Mouse (Mus musculus) A20 (cell line): ENCODE measurements around the gene 6030458C11Rik.

Experiments used
- DNase-seq: peaks from one replicate; pipeline ENCODE4 v3.0.0-alpha.2; 2011; ENCODE audit warnings: low read depth, low spot score

6030458C11Rik gene

DNA sequence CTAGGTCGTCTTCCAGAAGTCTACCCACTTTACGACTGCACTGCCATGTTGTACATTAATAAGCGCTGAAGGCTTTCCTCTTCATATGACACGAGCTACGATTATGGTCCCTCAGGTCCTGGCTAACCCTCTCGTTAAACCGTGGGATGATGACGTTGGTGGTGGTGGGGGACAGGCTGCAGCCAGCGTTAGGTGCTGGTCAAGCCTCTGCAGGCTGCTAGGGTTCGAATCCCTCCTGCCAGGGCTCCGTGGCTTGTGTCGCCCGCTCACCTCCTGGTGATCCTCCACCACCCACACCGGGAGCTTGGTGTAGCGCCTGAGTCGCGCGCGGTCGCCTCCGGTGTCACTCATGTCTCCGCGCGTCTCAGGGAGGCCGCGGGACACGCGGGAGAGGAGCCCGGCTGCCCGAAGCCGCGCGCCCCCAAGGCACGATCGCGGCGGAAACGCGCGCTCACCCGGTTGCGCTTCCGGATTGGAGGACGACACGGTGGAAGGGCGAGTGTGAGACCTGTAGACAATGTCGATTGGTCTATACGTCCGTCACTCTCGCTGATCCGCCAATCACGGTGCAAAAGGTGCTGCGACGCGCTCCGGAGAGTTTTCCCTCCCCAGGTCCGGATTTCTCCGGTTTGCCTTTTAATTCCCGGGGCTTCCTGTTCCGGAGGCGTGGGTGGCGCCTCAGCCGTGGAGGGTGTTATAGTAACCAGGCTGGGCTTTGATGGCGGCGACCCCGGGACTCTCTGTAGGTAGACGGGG, at the start of gene 6030458C11Rik, which contains the start of gene Drosha:
Gene 6030458C11Rik, minus strand, starts transcription at position 453 of the 756 bp plus-strand sequence.
Gene Drosha, plus strand, starts transcription at position 619 of the 756 bp plus-strand sequence.
- peak; percentile 99 for DNase-seq

DNA sequence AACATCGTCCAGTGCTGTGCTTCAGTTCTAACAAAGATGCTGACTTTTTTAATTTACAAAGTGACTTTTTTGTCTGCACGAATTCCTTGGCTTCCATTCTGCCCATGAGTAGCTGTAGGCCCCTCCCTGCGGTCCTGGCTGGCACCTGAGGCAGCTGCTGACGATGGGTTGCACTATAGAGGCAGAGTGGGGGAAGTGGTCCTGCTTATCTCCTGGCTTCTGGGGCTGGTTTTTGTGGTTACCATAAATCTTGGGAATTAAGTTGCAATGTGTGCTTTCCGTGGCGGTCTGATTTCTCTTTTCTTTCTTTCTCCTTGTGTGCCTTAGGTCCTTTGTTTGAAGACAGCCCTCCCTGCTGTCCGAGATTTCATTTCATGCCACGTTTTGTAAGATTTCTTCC, 42.8 kb upstream of the 6030458C11Rik start:
- DNase-seq: no peak

DNA sequence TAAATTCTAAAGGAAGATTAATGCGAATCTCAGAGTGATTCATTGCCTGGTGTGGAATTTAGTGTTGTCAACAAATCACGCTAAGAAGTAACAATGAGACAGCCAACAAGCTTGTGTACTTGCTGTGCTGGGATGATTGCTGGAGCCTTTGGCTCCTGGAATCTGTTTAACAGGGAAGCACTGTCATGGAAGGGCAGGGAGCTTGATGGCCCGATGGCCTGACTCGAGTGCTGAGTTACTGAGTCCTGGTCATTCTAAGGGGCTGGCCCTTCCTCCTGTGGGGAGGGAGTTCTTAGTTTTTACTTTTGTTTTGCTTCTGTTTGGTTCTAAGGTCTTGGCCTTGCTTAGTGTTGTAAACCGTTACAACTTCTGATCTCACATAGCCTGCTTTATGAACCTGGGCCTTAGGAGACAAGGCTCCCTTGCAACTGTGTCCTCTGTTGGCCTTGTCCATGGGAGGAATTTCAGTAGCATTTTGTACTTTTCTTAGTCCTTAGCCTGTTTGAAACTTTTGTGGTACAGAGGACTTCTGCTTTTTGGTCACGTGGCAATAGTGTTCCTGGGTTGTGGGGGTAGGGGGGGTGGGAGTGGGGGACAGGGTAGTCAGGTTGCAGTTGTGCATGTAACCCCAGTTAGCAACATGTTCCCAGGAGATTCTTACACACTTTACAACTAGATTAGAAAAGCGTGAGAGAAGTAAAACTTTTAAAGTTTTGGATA, 41.3 kb upstream of the 6030458C11Rik start:
- peak; percentile 18 for DNase-seq

DNA sequence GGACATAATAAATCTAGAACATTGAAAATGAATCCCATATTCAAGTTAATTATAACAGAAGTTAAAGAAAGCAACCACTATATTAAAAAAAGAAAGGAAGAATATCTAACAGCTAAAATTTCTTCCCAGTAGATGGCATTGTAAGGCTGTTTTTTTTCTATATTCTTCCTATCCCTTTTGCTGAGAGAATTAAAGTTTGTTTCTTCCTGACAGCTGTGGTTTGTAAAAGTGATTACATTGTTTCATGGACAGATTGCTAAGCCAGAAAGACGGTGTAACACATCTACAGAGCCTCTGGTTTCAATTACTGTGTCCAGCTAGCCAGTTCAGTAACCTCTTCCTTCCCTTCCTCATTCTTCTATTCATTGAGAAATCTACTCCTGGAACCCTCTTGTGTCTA, 39.2 kb upstream of the 6030458C11Rik start:
- no peak for DNase-seq

DNA sequence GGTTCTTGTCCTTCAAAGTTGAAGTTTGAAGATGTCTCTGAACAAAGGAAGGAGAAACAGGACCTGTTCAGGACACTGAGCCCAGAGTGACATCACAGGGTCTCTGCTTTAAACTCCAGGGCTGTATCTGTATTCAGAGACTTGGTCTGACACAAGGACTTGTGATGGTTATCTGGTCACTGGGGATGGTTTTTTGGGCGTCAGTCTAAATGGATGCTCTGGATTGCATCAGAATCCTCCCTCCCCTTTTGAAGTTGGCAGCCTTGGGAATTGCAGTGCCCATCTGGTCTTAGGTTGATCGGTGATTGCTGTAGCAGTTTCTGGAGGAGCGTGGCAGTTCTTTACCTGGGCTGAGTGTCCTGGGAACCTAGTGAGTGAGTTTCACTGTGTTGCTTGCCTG, 37.6 kb upstream of the 6030458C11Rik start:
- DNase-seq: no peak

DNA sequence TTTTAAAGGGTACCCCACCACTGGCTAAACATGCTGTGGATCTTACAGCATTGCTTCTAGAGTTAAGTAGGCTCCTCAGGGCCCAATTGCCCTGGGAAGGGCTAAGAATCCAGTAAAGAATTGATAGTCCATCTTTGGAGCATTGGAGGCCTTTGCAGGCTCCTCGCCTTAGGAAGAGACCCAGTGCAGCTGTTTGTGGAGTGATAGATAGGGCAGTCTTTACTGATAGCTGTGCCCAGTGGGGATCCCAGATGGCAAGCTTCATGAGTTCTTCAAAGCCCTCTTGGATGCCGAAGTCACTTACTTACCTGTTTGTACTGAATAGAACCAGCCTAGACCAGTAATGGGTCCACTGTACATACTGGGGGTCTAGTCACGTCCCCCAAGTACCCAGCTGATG, 34.2 kb upstream of the 6030458C11Rik start:
- DNase-seq: no peak

DNA sequence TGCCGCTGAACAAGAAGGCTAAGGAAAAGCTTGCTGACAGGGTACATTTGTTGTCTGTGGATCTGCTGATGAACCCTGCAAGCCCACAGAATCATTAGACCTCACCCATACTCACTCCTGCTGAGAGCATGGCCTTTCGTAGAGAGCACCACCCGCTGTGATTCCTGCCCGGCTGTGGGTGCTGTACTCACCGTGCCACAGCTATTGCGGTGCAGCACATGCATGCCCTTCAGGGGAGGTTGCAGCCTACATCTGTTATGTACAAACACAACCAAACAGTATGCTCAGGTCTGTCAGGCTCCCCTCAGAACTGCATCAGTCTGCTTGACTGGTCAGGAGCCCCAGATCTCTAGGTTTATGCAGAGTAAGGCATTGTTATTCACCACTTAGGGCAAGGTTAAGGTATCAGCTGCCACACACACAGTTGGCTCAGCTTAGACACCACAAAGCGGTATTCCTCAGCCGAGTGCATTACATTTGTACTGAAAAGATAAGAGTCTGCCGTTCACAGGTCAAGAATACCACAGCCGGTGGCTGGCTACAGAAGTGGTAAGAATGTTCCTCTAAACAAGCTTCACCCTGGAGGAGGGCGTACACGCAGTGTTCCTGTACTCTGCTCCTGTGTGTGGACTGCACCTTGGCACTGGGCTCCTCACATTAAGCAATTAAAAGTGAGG, 33.5 kb upstream of the 6030458C11Rik start:
- DNase-seq: no peak

DNA sequence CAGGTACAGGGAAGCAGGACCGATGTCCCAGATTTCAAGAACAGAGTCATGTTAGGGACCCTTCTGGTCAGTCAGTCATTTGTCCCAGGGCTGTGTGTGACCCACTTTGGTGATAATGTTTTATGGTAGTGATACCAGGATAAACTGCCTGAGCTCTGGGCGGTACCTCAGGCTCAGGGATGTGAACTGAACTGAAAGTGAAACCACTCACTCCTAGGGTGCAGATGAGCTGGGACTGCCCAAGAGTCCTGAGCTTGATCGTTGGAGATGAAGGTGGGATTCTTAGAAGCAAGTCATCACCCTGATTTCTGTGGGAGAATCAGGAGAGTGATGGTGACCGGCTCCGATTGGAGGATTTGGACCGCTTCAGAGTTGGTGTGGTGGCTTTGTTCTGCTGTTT, 32.3 kb upstream of the 6030458C11Rik start:
- no peak for DNase-seq

DNA sequence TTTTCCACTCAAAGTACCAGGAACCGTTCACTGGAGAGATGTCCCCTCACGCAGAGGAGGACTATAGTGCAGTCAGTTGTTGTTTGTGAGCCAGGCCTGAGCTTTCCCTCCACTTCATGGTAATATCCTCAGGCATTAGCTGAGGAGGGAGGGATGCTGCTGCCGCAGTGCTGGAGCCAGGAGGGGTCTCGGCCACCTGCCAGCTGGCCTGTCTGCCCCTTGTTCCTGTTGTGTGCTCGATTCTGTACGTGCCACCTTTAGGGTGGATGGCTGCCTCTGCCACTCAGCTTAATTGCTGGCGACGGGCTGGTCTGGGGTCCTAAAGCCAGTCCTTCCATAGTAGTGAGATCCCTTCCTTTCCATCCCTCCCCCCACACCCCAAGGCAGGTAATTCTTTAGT, 29.0 kb upstream of the 6030458C11Rik start:
- no peak for DNase-seq

DNA sequence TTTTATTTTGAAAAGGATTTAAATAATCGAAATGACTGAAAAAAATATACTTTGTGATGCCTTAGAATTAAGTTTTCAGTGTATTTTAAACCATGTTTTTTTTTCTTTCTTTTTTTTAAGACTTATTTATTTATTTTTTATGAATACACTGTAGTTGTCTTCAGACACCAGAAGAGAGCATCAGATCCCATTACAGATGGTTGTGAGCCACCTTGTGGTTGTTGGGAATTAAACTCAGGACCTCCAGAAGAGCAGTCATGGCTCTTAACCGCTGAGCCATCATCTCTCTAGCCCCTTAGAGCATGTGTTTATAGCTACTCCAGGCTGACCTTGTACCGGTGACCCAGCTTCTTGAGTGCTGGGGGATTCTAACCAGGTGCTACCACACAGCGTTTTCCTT, 24.9 kb upstream of the 6030458C11Rik start:
- DNase-seq: no peak

DNA sequence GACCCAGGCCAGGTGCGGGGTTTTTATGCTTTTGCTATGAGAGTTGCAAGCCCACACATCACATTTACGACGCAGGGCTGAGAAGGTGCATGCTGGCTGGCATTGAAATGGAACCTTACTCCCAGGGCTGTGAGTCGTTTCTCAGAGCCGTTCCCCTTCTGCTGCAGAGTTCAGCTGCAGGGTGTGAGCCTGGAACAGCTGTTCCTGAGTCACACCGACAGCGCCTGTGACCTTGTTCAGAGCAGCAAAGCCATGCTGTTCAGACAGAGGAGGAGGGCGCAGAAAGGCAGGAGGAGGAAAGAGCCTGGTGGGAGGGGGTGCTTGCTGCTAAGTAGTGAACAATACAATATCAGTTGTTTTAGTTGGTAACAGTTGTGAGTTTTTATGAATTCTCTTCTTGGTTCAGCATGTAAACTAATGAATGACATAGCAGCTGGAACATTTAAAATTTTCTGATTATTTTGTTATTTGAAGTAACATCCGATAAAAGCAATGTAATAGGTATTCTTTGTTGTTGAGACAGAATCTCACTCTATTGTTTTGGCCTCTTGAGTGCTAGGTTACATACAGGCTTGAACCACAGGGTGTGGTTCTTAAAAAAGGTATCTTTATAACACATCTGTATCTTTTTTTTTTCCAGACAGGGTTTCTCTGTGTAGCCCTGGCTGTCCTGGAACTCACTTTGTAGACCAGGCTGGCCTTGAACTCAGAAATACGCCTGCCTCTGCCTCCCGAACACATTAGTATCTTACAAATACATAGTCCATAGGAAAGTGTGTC, 23.9 kb upstream of the 6030458C11Rik start:
- no peak for DNase-seq

DNA sequence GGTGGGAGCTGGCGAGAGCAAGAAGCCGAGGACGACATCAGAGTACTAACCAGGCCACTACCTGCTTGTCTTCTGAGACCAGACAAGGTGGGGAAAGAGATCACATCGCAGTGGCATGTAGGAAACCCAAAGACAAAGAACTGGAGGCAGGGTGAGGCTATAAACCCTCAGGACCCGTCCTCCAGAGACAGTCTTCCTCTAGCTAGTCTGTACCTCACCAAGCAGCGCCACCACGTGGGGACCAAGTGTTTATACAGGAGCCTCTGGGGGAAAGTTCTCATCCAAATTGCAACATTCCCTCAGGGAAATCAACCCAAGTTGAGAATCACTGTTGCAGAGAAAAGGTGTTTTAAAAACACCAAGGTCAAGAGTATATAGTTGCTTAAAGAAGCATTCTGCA, 18.4 kb upstream of the 6030458C11Rik start:
- no peak for DNase-seq

DNA sequence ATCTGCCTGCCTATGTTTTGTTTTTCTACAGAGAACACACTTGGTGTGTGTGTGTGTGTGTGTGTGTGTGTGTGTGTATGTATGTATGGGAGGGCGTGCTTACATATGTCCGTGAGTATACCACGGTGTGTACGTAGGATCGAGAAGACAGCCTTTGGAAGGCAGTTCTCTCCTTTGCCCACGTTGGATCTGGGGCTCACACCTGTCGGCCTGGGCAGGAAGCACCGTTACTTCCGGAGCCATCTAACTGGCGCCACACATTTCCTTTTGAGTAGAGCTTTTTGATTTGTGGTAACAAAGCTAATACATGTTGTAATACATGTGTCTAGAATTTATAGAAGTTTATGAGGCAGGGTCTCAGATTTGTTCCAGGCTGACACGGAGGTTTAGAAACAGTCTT, 16.3 kb upstream of the 6030458C11Rik start:
- DNase-seq: no peak

DNA sequence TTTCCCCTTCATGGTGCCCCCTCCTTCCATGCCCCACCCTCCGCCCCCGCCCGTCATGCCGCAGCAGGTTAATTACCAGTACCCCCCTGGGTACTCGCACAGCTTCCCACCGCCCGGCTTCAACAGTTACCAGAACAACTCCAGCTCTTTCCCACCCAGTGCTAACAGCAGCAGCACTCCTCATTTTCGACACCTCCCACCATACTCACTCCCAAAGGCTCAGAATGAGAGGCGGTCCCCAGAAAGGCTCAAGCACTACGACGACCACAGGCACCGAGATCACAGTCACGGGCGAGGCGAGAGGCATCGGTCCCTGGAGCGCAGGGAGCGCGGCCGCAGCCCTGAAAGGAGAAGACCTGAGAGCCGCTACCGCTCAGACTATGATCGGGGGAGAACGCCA, 9.8 kb upstream of the 6030458C11Rik start:
- DNase-seq: no peak

DNA sequence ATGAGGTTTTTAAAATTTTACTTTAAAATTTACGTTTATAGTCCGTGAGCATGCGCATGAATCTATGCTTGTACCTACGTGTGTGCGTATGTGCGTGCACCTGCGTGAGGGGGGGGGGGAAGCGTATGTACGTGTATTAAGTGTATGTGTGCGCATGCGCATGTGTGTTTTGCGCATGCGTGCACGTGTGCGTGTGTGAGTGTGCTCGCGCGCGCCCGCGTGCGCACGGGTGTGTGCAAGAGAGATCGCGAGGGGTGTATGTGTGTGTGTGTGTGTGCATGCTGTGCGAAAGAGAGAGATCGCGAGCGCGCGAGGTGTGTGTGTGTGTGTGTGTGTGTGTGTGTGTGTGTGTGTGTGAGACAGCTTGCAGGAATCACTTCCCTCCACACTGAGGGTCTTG, 8.9 kb upstream of the 6030458C11Rik start:
- DNase-seq: no peak

DNA sequence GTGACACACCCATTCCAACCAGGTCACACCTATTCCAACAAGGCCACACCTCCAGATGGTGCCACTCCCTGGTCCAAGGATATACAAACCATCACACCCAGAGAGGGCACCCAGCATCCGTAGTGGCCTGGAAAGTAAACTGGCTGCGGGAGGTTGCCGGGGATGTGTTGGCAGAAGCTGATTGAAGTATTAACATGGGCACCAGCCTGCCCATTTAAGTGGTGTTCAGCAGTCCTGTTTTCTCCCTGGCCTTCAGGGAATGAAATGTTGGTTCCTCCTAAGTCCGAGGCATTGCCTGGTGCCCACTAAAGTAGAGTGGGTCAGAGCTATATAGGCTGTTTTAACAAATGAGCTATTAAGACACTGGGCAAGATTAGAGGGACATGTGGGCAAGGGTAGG, 8.2 kb upstream of the 6030458C11Rik start:
- DNase-seq: no peak

DNA sequence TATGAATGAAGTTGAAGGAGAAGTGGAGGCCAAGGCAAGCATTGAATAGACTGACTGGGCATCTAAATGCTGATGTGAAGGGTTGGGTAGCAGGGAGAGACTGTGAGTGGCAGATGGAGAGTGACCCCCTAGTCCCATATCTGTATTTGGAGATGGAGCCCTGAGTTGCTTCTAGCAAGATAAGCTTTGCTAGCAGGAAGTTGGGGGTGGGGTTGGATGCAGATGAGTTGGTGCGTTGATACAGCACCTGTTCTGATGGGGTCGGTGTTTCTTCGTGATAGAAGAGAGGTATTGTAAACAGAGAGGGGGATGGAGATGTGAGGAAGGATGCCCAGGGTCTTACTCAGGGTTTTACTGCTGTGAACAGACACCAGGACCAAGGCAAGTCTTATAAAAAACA, 5.4 kb upstream of the 6030458C11Rik start:
- DNase-seq: no peak

DNA sequence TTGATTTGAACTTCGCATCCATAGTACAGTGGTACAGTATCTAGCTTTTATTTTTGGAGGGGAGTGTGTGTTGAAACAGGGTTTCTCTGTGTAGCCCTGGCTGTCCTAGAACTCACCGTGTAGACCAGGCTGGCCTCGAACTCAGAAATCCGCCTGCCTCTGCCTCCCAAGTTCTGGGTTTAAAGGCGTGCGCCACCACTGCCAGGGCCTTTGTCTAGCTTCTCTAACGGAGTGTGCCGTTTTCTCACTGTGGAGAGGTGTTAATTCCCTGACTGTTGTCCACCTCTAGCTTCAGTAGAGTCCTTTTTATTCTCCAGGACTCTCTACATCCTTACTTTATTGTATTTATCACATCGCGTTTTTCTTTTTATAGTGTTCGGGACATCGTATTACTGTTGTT, 959 bp upstream of the 6030458C11Rik start:
- DNase-seq: no peak

DNA sequence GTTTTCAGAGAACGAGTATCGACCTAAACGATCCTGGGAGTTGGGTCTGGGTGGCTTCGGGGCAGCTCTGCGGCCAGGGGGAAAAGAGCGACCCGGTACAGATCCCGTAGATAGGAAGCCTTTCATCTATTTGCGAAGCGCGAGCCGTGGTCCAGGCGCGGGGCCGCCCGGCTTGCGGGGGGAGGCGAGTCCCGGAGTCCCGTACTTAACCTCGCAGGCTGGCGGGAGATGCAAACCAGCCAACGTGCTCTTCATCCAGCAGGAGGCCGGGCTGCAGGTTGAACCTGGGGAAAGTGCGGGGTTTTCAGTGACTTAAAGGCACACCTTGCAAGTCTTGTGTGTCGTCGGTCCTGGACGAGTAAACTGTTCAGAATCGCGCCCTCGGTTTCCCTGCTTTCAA, 516 bp upstream of the 6030458C11Rik start:
- DNase-seq: no peak

DNA sequence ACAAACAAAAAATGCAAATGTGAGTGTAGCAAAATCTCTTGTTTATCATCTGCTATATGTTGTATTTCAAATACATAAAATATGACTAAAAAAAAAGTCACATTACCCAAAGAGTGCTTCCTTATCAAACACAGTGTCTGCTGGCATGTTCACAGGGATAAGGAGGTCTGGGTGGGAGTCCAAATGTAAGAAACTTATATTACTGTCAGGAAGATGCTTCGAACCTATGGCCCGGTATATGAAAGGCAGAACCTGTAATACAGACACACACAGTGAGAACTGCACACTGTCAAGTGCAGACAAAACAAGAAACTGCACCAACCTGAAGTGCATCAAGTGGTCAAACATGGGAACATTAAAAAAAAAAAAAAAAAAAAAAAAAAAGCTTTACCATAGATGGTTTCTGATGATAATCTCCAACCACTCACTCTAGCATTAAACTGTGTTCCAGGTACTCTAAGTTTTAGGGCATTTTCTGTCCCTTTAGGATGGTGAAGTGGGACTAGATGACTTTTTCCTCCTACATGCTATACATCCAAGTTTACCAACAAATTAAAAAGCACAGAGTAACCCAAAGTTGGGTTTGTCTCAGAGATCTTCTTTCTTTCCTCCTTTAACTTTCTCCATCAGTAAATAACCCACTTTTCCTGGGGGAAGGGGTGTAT, 862 bp downstream of the 6030458C11Rik start:
- DNase-seq: peak; percentile 20
